Mouse (Mus musculus): ENCODE measurements at regions not wholly inside any gene's neighbourhood (a gene's known extent, or its start where the extent isn't known, plus 50 kb on each side); places are given as distances from the start of the nearest gene placed in this dataset.

DNA sequence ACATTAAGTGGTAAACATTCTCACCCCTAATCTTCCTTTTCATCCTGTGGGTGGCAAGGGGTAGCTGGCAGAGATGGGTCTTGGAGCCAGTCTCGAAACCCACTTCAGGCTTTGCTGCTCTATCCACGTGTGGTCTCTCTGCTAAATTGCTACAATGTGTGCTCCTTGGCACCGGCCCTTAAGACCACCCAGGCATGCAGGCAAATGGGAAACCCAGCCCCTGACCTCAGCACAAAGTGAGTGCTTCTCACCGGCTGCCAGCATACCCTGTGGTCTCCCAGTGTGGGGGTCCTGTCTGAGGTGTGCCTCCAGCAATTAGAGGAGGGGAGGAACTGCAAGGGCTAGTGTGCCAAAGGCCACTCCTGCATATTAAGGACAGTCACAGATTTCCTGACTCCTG, 238.5 kb upstream of the Gm21798 start:
- WGBS, result 33% methylated on average over 4 of the region's 4 CpGs
- no peak overlapping the region for H3K4me3 ChIP-seq
- no peaks in the 10 kb centered on the region for H3K36me3 ChIP-seq (replicated peaks)
- no peaks in the 10 kb centered on the region for H3K4me1 ChIP-seq
- no peak overlapping the region for H3K27ac ChIP-seq
- H3K9me3 ChIP-seq, result no peaks in the 10 kb centered on the region
- 0 out of 2 replicates have a peak, but pooled peaks have one; percentile 20 for ATAC-seq (replicated peaks)
- H3K4me2 ChIP-seq, result no peak overlapping the region
- no peak overlapping the region for H3K9ac ChIP-seq
- H3K27me3 ChIP-seq (replicated peaks), result no peaks in the 10 kb centered on the region

DNA sequence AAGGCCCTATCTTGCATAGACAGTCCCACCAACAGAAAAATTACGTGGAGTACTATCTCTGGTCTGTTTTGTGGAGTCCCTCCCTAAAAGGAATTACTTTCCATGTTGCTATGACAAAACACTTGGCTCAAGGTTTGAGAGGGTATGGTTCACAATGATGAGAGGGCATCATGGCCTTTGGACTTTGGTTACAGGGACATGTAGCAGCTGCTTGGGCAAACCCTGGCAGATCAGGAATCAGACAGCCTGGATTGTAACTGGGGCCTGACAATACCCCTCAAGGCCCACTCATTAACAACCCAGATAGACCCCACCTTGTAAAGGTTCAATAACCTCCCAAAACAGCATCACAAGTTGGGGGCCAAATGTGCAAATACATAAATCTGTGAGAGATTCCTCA, 237.0 kb upstream of the Gm21798 start:
- Histone ChIP-seq H3K36me3 (replicated peaks) (no peaks in the 10 kb centered on the region), H3K9me3 (no peaks in the 10 kb centered on the region), H3K4me2 (no peak overlapping the region), H3K9ac (no peak overlapping the region), H3K27ac (no peak overlapping the region), H3K4me3 (no peak overlapping the region), H3K27me3 (replicated peaks) (no peaks in the 10 kb centered on the region), H3K4me1 (no peaks in the 10 kb centered on the region)
- no peak for ATAC-seq (replicated peaks)
- WGBS, result 62% methylated on average over 1 of the region's 1 CpGs

DNA sequence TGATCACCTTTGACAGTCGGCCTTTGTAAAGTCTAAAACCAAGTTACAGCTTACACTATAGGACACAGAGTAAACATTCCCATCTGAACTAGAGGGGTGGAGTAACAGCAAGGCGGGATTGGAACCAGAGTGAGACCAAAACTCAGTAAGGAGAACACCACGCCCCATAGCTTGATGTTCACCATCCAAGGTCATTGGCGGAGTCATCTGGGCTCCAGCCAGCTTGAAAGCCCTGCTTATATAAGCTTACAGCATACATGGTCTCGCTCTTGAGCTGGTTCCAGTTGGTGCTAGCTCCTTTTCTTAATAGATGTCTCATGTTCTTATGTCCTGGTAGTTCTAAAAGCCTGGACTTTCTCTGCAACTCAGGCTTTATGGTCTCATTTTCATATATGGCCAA, 236.4 kb upstream of the Gm21798 start:
- Histone ChIP-seq H3K4me2 (no peak overlapping the region), H3K27ac (no peak overlapping the region), H3K4me3 (no peak overlapping the region), H3K27me3 (replicated peaks) (no peaks in the 10 kb centered on the region), H3K9me3 (no peaks in the 10 kb centered on the region), H3K9ac (no peak overlapping the region), H3K36me3 (replicated peaks) (no peaks in the 10 kb centered on the region), H3K4me1 (no peaks in the 10 kb centered on the region)
- ATAC-seq (replicated peaks), result no peak
- WGBS, result 91% methylated on average over 5 of the region's 5 CpGs

DNA sequence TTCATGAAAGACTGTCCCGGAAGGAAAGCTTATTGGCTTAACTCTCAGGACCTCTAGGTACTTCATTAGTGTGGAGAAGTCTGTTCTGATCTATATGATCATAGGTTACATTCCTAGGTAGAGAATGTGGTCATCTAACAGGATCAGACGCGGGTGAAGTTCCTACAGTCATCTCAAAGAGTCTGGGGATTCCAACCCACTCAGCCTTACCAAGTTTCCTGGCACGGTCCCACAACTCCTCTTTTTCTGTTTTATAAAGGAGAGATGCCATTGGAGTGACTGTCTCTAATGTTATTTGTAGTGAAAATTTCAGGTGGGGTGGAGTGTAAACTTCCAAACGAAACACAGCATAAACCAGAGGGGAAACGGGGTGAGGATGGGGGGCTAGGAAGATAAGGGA, 233.4 kb upstream of the Gm21798 start:
- 90% methylated on average over 6 of the region's 6 CpGs for WGBS
- no peak overlapping the region for H3K4me3 ChIP-seq
- no peak overlapping the region for H3K9ac ChIP-seq
- H3K27me3 ChIP-seq (replicated peaks), result no peaks in the 10 kb centered on the region
- H3K36me3 ChIP-seq (replicated peaks), result no peaks in the 10 kb centered on the region
- no peak overlapping the region for H3K4me2 ChIP-seq
- no peaks in the 10 kb centered on the region for H3K9me3 ChIP-seq
- H3K4me1 ChIP-seq, result no peaks in the 10 kb centered on the region
- no peak for ATAC-seq (replicated peaks)
- H3K27ac ChIP-seq, result no peak overlapping the region

DNA sequence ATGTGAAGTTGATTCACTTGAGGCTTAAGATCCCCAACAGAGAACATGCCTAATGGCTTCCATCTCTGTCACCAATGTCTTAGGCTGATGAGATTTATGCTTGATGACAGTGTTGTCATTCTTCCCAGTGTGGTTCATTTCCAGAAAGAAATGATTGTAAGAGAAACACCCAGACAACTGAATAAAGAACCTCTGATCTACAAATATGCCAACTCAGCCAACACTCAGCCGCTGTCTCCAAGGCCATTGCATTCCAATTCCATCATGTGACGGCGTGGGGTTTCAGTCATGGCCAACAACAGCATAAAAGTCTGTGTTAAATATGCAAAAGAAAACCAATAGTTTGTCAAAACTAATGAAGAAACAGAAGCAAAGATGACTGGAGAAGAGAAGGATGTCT, 230.7 kb upstream of the Gm21798 start:
- H3K27me3 ChIP-seq (replicated peaks), result no peaks in the 10 kb centered on the region
- H3K4me2 ChIP-seq, result no peak overlapping the region
- no peak for ATAC-seq (replicated peaks)
- H3K9me3 ChIP-seq, result no peaks in the 10 kb centered on the region
- no peak overlapping the region for H3K27ac ChIP-seq
- WGBS, result 92% methylated on average over 3 of the region's 3 CpGs
- H3K4me1 ChIP-seq, result no peaks in the 10 kb centered on the region
- H3K9ac ChIP-seq, result no peak overlapping the region
- no peaks in the 10 kb centered on the region for H3K36me3 ChIP-seq (replicated peaks)
- no peak overlapping the region for H3K4me3 ChIP-seq

DNA sequence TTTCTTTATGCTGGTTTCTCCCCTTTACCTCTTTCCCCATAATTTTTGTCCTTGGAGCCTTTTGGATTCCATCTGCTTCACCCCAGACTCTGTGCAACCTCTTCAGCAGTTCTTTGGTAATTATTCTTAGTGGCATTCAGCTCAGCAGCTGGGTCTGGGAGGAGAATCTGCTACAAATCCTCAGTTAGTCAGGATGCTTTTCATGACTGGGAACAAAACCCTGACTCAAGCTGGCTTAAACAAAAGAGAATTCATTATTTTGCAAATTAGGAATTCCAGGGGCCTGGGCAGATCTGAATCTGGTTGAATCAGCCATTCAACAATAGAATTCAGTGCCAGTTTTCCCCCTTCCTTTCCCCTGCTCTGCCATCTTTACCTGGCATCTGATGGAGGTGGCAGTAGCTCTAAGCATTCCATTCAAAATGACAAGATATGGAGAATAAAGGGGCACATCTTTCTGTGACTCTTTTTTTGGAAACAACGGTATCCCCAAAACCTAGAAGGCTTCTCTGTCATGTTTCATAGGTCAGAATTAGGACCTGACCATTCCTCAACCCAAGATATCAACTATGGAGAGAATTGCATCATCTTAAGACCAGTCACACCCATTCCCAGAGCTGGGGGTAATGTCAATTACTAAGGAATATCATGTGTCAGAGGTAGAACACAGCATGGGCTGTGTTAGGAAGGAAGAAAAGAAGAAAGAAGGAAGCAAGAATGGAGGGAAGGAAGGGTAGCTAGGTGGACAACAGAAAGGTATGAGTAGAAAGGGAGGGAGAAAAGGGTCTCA, 227.2 kb upstream of the Gm21798 start:
- 49% methylated on average over 1 of the region's 1 CpGs for WGBS
- H3K9ac ChIP-seq, result no peak overlapping the region
- no peaks in the 10 kb centered on the region for H3K27me3 ChIP-seq (replicated peaks)
- no peak for ATAC-seq (replicated peaks)
- H3K36me3 ChIP-seq (replicated peaks), result no peaks in the 10 kb centered on the region
- H3K9me3 ChIP-seq, result no peaks in the 10 kb centered on the region
- H3K4me3 ChIP-seq, result no peak overlapping the region
- H3K4me2 ChIP-seq, result no peak overlapping the region
- no peak overlapping the region for H3K27ac ChIP-seq
- H3K4me1 ChIP-seq, result no peaks in the 10 kb centered on the region

DNA sequence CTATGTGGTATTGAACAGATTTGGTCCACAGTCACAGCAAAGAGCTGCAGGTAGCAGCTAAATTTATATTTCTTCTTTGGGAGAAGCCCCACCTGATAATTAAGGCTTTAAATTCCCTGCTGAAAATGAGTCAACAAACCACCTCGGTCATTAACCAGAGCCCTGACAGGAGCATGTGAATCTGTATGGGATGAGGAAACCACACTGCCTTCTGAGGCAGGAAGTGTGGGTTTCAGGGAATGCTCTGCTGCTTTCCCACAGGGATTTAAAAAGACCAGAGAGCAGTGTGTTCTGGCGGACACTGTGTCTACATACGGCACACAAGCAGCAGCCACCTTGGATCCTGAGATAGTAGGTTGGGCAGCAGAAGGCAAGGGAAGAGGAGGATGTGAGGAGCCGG, 204.0 kb upstream of the Gm21798 start:
- no peak for ATAC-seq (replicated peaks)
- H3K9ac ChIP-seq, result no peak overlapping the region
- WGBS, result 58% methylated on average over 4 of the region's 4 CpGs
- H3K4me2 ChIP-seq, result no peak overlapping the region
- no peak overlapping the region for H3K4me3 ChIP-seq
- no peaks in the 10 kb centered on the region for H3K4me1 ChIP-seq
- H3K27me3 ChIP-seq (replicated peaks), result no peaks in the 10 kb centered on the region
- H3K9me3 ChIP-seq, result no peaks in the 10 kb centered on the region
- H3K36me3 ChIP-seq (replicated peaks), result no peaks in the 10 kb centered on the region
- no peak overlapping the region for H3K27ac ChIP-seq

DNA sequence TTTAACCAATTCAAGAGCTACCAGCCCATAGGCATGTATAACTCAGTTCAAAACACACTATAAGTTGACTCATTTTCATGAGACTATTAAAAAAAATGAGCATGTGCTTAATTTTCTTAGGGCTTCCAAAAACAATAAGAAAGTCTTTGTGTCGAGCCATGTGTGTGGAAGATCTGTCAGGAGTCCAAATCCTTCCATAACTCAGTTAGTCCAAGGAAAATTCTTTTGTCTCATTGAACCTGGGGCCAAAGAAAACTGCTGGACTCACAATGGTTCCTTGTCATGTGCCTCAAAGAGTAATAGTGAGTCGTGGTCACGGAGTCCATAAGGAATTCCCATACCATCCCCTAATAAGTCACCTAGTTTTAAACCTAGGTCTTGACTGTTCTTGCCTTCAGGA, 199.0 kb upstream of the Gm21798 start:
- H3K9ac ChIP-seq, result no peak overlapping the region
- 75% methylated on average over 3 of the region's 3 CpGs for WGBS
- no peak for ATAC-seq (replicated peaks)
- H3K27me3 ChIP-seq (replicated peaks), result no peaks in the 10 kb centered on the region
- H3K27ac ChIP-seq, result no peak overlapping the region
- no peak overlapping the region for H3K4me2 ChIP-seq
- no peak overlapping the region for H3K4me3 ChIP-seq
- no peaks in the 10 kb centered on the region for H3K9me3 ChIP-seq
- no peaks in the 10 kb centered on the region for H3K4me1 ChIP-seq
- no peaks in the 10 kb centered on the region for H3K36me3 ChIP-seq (replicated peaks)

DNA sequence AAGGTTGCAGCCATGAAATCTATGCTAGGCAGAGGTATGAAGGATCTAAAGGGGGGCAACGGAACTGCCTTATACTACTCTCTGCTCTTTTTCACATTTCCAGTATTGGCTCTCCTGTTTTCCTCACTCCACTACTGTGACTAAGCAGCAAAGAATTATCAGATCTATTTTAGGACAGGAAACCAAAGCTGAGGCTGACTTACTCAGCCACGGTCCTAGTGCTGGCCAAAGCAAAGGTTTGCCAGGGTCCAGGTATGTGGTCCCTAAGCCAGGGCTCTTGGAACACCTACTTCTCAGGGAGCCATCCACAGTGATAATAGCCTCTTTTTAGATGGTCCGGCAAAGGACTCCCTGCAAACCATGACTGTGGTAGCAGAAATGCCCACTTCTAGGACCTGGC, 195.6 kb upstream of the Gm21798 start:
- Histone ChIP-seq H3K4me2 (no peak overlapping the region), H3K4me3 (no peak overlapping the region), H3K27ac (no peak overlapping the region), H3K27me3 (replicated peaks) (no peaks in the 10 kb centered on the region), H3K4me1 (no peaks in the 10 kb centered on the region), H3K9me3 (no peaks in the 10 kb centered on the region), H3K36me3 (replicated peaks) (no peaks in the 10 kb centered on the region), H3K9ac (no peak overlapping the region)
- WGBS, result 95% methylated on average over 3 of the region's 3 CpGs
- ATAC-seq (replicated peaks), result no peak

DNA sequence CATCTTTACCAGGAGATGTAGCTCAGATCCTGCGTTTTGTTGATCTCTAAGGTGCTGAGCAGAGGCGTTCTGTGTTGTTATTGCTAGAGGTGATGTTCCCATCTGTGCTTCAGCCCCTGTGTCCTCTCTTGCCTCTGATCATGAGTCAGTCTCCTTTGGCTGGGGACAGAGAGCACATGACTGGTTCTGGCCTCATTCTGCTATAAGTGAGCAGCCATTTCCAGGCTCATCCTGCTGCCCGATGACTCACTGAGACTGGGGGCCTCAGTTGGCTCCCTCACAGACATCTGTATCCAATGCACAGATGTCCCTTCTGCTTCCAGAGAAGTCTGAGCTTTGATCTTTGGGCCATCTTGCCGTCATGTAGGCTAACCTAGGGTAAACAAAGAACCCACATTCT, 194.9 kb upstream of the Gm21798 start:
- H3K4me2 ChIP-seq, result no peak overlapping the region
- no peaks in the 10 kb centered on the region for H3K27me3 ChIP-seq (replicated peaks)
- H3K9ac ChIP-seq, result no peak overlapping the region
- 0 out of 2 replicates have a peak, but pooled peaks cover 3% of the 10 kb centered on the region for H3K4me1 ChIP-seq
- no peaks in the 10 kb centered on the region for H3K9me3 ChIP-seq
- WGBS, result 84% methylated on average over 4 of the region's 4 CpGs
- no peaks in the 10 kb centered on the region for H3K36me3 ChIP-seq (replicated peaks)
- no peak for ATAC-seq (replicated peaks)
- no peak overlapping the region for H3K27ac ChIP-seq
- H3K4me3 ChIP-seq, result no peak overlapping the region

DNA sequence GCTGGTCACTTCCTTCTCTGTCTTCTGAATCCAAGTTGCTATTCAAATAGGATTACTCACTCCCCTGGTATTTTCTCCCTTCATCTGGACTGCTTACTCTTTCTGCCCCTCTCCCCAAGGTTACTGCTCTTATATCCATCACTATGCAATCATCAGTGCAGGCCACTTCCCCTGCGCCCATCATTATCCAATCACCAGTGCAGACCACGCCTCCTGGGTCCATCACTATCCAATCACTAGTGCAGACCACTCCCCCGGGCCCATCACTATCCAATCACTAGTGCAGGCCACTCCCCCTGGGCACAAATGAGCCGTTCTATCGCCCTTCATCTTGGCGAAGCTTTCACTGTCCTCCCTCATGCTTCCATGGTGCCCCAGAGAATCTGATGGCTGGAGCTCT, 191.1 kb upstream of the Gm21798 start:
- Histone ChIP-seq H3K27me3 (replicated peaks) (no peaks in the 10 kb centered on the region), H3K9ac (no peak overlapping the region), H3K36me3 (replicated peaks) (no peaks in the 10 kb centered on the region), H3K9me3 (no peaks in the 10 kb centered on the region), H3K27ac (no peak overlapping the region), H3K4me3 (no peak overlapping the region), H3K4me1 (0 out of 2 replicates have a peak, but pooled peaks cover 3% of the 10 kb centered on the region), H3K4me2 (no peak overlapping the region)
- WGBS, result 93% methylated on average over 6 of the region's 6 CpGs
- ATAC-seq (replicated peaks), result peak; percentile 61

DNA sequence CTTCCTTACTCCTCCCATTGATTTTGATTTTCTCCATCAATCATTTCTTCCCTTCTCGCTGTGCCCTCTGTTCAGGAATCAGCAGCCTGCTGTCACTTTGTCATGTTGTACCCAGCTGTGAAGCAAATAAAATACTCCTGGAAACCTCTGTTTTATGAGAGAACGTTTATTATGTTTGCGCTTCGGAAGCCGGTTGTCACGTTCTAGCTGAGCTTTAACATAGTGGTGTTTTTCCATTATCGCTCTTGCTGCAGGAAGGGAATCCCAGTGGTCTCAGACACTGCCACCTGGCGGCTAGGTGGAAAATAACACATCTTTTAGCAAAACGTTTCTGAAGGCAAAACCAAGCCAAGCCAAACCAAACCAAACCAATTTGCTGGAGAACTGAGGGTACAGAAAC, 190.2 kb upstream of the Gm21798 start:
- peak; percentile 62 for ATAC-seq (replicated peaks)
- no peak overlapping the region for H3K27ac ChIP-seq
- peak overlapping the region; percentile 37 for H3K4me2 ChIP-seq
- H3K4me1 ChIP-seq, result 0 out of 2 replicates have a peak, but pooled peaks cover 3% of the 10 kb centered on the region
- no peaks in the 10 kb centered on the region for H3K9me3 ChIP-seq
- H3K9ac ChIP-seq, result no peak overlapping the region
- H3K36me3 ChIP-seq (replicated peaks), result no peaks in the 10 kb centered on the region
- no peaks in the 10 kb centered on the region for H3K27me3 ChIP-seq (replicated peaks)
- 15% methylated on average over 9 of the region's 9 CpGs for WGBS
- H3K4me3 ChIP-seq, result no peak overlapping the region
